Mouse (Mus musculus) megakaryocyte, embryonic 14.5 days (primary cell): ENCODE measurements around the gene Rpap3.

Experiments used
- FLI1 ChIP-seq: IDR thresholded peaks from 2 replicates; pipeline ENCODE4 v1.6.1; 2012; ENCODE audit warnings: low read length, inconsistent platforms, mixed read lengths
- GATA1 ChIP-seq: IDR thresholded peaks from 3 replicates; pipeline ENCODE4 v1.6.1; 2012; ENCODE audit warnings: mixed read lengths, low read length, inconsistent platforms, borderline replicate concordance

DNA sequence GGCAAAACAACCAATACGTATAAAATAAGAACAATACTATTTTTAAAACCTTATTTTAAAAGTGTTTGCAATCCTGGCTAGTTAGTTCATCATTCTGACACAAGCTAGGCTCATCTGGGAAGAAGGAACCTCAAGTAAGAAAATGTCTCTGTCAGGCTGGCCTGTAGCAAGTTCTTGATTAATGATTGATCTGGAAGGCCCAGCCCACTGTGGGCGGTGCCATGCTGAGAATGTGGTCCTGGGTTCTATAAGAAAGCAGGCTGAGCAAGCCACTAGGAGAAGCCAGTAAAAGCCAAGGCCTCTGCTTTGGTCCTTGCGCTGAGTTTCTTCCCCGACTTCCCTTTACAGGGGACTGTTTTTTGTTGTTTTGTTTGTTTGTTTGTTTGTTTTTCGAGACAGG, 46.9 kb upstream of the Rpap3 start:
- TF ChIP-seq GATA1 (no peak), FLI1 (no peak)
